Mouse (Mus musculus): ENCODE results near the gene Dnpep. TPM values are rescaled to one million over a fixed set of nuclear protein-coding genes. Genes with fewer than 3 reads are reported as not detected.

Dnpep gene
- total and polyA plus RNA-seq, 3 experiments, result 35.0 to 73.8 (median 50.4) TPM

Other genes with a start within 250 kb of the Dnpep start
Only the 20 nearest of the 25 such genes appear.
- not detected in 2 replicates for gene Slc23a3, start 184.1 kb downstream of the Dnpep start, total RNA-seq (2012; rRNA removed)
- not detected in 2 replicates for gene Slc23a3, start 184.1 kb downstream of the Dnpep start, total RNA-seq (2014; rRNA removed)
- not detected in 2 replicates for gene Slc23a3, start 184.1 kb downstream of the Dnpep start, polyA plus RNA-seq (2012; ENCODE audit: insufficient read length, low read depth)
- 32.2 and 47.2 TPM in 2 replicates for gene Cnppd1, start 175.3 kb downstream of the Dnpep start, total RNA-seq (2012; rRNA removed)
- 10.9 and 12.3 TPM in 2 replicates for gene Cnppd1, start 175.3 kb downstream of the Dnpep start, total RNA-seq (2014; rRNA removed)
- gene Cnppd1, start 175.3 kb downstream of the Dnpep start, polyA plus RNA-seq (2012; ENCODE audit: insufficient read length, low read depth), result 14.2 and 16.2 TPM in 2 replicates
- gene Retreg2, start 175.2 kb downstream of the Dnpep start, total RNA-seq (2012; rRNA removed), result 26.5 and 27.9 TPM in 2 replicates
- 12.8 and 14.6 TPM in 2 replicates for gene Retreg2, start 175.2 kb downstream of the Dnpep start, total RNA-seq (2014; rRNA removed)
- gene Retreg2, start 175.2 kb downstream of the Dnpep start, polyA plus RNA-seq (2012; ENCODE audit: insufficient read length, low read depth), result 24.1 and 27.9 TPM in 2 replicates
- gene Zfand2b, start 149.3 kb downstream of the Dnpep start, total RNA-seq (2012; rRNA removed), result 30.5 and 40.7 TPM in 2 replicates
- 14.1 and 15.7 TPM in 2 replicates for gene Zfand2b, start 149.3 kb downstream of the Dnpep start, total RNA-seq (2014; rRNA removed)
- gene Zfand2b, start 149.3 kb downstream of the Dnpep start, polyA plus RNA-seq (2012; ENCODE audit: insufficient read length, low read depth), result 19.5 and 20.9 TPM in 2 replicates
- gene Abcb6, start 137.6 kb downstream of the Dnpep start, total RNA-seq (2012; rRNA removed), result 26.0 and 29.0 TPM in 2 replicates
- 15.5 and 20.1 TPM in 2 replicates for gene Abcb6, start 137.6 kb downstream of the Dnpep start, total RNA-seq (2014; rRNA removed)
- 19.2 and 22.3 TPM in 2 replicates for gene Abcb6, start 137.6 kb downstream of the Dnpep start, polyA plus RNA-seq (2012; ENCODE audit: insufficient read length, low read depth)
- 13.2 and 19.6 TPM in 2 replicates for gene Ankzf1, start 125.8 kb downstream of the Dnpep start, total RNA-seq (2012; rRNA removed)
- gene Ankzf1, start 125.8 kb downstream of the Dnpep start, total RNA-seq (2014; rRNA removed), result 20.4 and 21.1 TPM in 2 replicates
- 13.3 TPM in 2 replicates for gene Ankzf1, start 125.8 kb downstream of the Dnpep start, polyA plus RNA-seq (2012; ENCODE audit: insufficient read length, low read depth)
- 9.2 and 15.6 TPM in 2 replicates for gene Atg9a, start 125.8 kb downstream of the Dnpep start, total RNA-seq (2012; rRNA removed)
- 4.4 and 6.1 TPM in 2 replicates for gene Atg9a, start 125.8 kb downstream of the Dnpep start, total RNA-seq (2014; rRNA removed)
- 10.1 and 12.9 TPM in 2 replicates for gene Atg9a, start 125.8 kb downstream of the Dnpep start, polyA plus RNA-seq (2012; ENCODE audit: insufficient read length, low read depth)
- gene Glb1l, start 107.2 kb downstream of the Dnpep start, total RNA-seq (2012; rRNA removed), result 3.6 and 4.6 TPM in 2 replicates
- 2.4 and 5.0 TPM in 2 replicates for gene Glb1l, start 107.2 kb downstream of the Dnpep start, total RNA-seq (2014; rRNA removed)
- gene Glb1l, start 107.2 kb downstream of the Dnpep start, polyA plus RNA-seq (2012; ENCODE audit: insufficient read length, low read depth), result 10.0 and 10.8 TPM in 2 replicates
- 48.6 and 64.1 TPM in 2 replicates for gene Stk16, start 107.2 kb downstream of the Dnpep start, total RNA-seq (2012; rRNA removed)
- gene Stk16, start 107.2 kb downstream of the Dnpep start, total RNA-seq (2014; rRNA removed), result 58.2 and 60.6 TPM in 2 replicates
- 61.4 and 67.3 TPM in 2 replicates for gene Stk16, start 107.2 kb downstream of the Dnpep start, polyA plus RNA-seq (2012; ENCODE audit: insufficient read length, low read depth)
- 180 and 259 TPM in 2 replicates for gene Tuba4a, start 98.1 kb downstream of the Dnpep start, total RNA-seq (2012; rRNA removed)
- 168 and 192 TPM in 2 replicates for gene Tuba4a, start 98.1 kb downstream of the Dnpep start, total RNA-seq (2014; rRNA removed)
- gene Tuba4a, start 98.1 kb downstream of the Dnpep start, polyA plus RNA-seq (2012; ENCODE audit: insufficient read length, low read depth), result 259 and 294 TPM in 2 replicates
- 0.30 TPM in 1 of 2 replicates, not detected in the other for gene A630095N17Rik, start 85.9 kb downstream of the Dnpep start, total RNA-seq (2012; rRNA removed)
- 0.74 and 1.4 TPM in 2 replicates for gene A630095N17Rik, start 85.9 kb downstream of the Dnpep start, total RNA-seq (2014; rRNA removed)
- gene A630095N17Rik, start 85.9 kb downstream of the Dnpep start, polyA plus RNA-seq (2012; ENCODE audit: insufficient read length, low read depth), result 0.74 and 0.78 TPM in 2 replicates
- gene Dnajb2, start 81.6 kb downstream of the Dnpep start, total RNA-seq (2012; rRNA removed), result 13.8 and 14.7 TPM in 2 replicates
- gene Dnajb2, start 81.6 kb downstream of the Dnpep start, total RNA-seq (2014; rRNA removed), result 4.6 and 6.8 TPM in 2 replicates
- 15.2 and 15.3 TPM in 2 replicates for gene Dnajb2, start 81.6 kb downstream of the Dnpep start, polyA plus RNA-seq (2012; ENCODE audit: insufficient read length, low read depth)
- 0.04 TPM in 1 of 2 replicates, not detected in the other for gene Ptprn, start 53.5 kb downstream of the Dnpep start, total RNA-seq (2012; rRNA removed)
- not detected in 2 replicates for gene Ptprn, start 53.5 kb downstream of the Dnpep start, total RNA-seq (2014; rRNA removed)
- gene Ptprn, start 53.5 kb downstream of the Dnpep start, polyA plus RNA-seq (2012; ENCODE audit: insufficient read length, low read depth), result 0.16 TPM in 1 of 2 replicates, not detected in the other
- gene Resp18, start 39.6 kb downstream of the Dnpep start, total RNA-seq (2012; rRNA removed), result not detected in 2 replicates
- not detected in 2 replicates for gene Resp18, start 39.6 kb downstream of the Dnpep start, total RNA-seq (2014; rRNA removed)
- not detected in 2 replicates for gene Resp18, start 39.6 kb downstream of the Dnpep start, polyA plus RNA-seq (2012; ENCODE audit: insufficient read length, low read depth)
- gene Des, start 42.3 kb upstream of the Dnpep start, total RNA-seq (2012; rRNA removed), result 9.1 and 9.3 TPM in 2 replicates
- 10.0 and 11.7 TPM in 2 replicates for gene Des, start 42.3 kb upstream of the Dnpep start, total RNA-seq (2014; rRNA removed)
- gene Des, start 42.3 kb upstream of the Dnpep start, polyA plus RNA-seq (2012; ENCODE audit: insufficient read length, low read depth), result 18.9 and 20.9 TPM in 2 replicates
- gene Speg, start 57.3 kb upstream of the Dnpep start, total RNA-seq (2012; rRNA removed), result 14.2 and 18.8 TPM in 2 replicates
- 13.0 and 13.1 TPM in 2 replicates for gene Speg, start 57.3 kb upstream of the Dnpep start, total RNA-seq (2014; rRNA removed)
- 30.7 and 31.7 TPM in 2 replicates for gene Speg, start 57.3 kb upstream of the Dnpep start, polyA plus RNA-seq (2012; ENCODE audit: insufficient read length, low read depth)
- gene Gmppa, start 117.9 kb upstream of the Dnpep start, total RNA-seq (2012; rRNA removed), result 139 and 153 TPM in 2 replicates
- gene Gmppa, start 117.9 kb upstream of the Dnpep start, total RNA-seq (2014; rRNA removed), result 101 and 102 TPM in 2 replicates
- gene Gmppa, start 117.9 kb upstream of the Dnpep start, polyA plus RNA-seq (2012; ENCODE audit: insufficient read length, low read depth), result 126 and 131 TPM in 2 replicates
- not detected in 2 replicates for gene Asic4, start 132.4 kb upstream of the Dnpep start, total RNA-seq (2012; rRNA removed)
- not detected in 2 replicates for gene Asic4, start 132.4 kb upstream of the Dnpep start, total RNA-seq (2014; rRNA removed)
- not detected in 2 replicates for gene Asic4, start 132.4 kb upstream of the Dnpep start, polyA plus RNA-seq (2012; ENCODE audit: insufficient read length, low read depth)
- gene Chpf, start 161.3 kb upstream of the Dnpep start, total RNA-seq (2012; rRNA removed), result 30.4 and 32.6 TPM in 2 replicates
- 14.6 and 14.8 TPM in 2 replicates for gene Chpf, start 161.3 kb upstream of the Dnpep start, total RNA-seq (2014; rRNA removed)
- gene Chpf, start 161.3 kb upstream of the Dnpep start, polyA plus RNA-seq (2012; ENCODE audit: insufficient read length, low read depth), result 17.5 and 20.6 TPM in 2 replicates
- gene Tmem198, start 161.5 kb upstream of the Dnpep start, total RNA-seq (2012; rRNA removed), result 1.1 and 1.4 TPM in 2 replicates
- 0.51 and 0.81 TPM in 2 replicates for gene Tmem198, start 161.5 kb upstream of the Dnpep start, total RNA-seq (2014; rRNA removed)
- 0.80 and 0.90 TPM in 2 replicates for gene Tmem198, start 161.5 kb upstream of the Dnpep start, polyA plus RNA-seq (2012; ENCODE audit: insufficient read length, low read depth)